Mouse (Mus musculus) embryonic stem cell, embryonic (primary cell): ENCODE results near the gene Hrc.

ENCODE experiments used
- CTCF ChIA-PET, 4 experiments: fragments of 300-600 bp in 2 of 4; fragments of 350-600 bp in 2 of 4; sonication (Branson Sonifier 250); formaldehyde crosslinking; loops; one replicate each; lab custom pipeline; 2022; ENCODE audit warnings: inconsistent platforms in 2 of 4; lab: Charles Lee
- POLR2A ChIA-PET, 4 experiments: fragments of 300-600 bp in 2 of 4; fragments of 350-600 bp in 2 of 4; sonication (Branson Sonifier 250); formaldehyde crosslinking; loops; one replicate each; lab custom pipeline; 2022; ENCODE audit warnings: antibody characterized with exemption in 4 of 4, inconsistent platforms in 1 of 4; lab: Charles Lee

Hrc gene

GRCm38 (mm10) chr7:45340669-45341068, 5.6 kb downstream of the Hrc start:
- ChIA-PET POLR2A (interaction anchor here in 3 of 4 experiments (0.6 to 7.7 kb wide), 55 partner anchors 8 to 556 kb away, joined by 3 to 118 read pairs (median 4); partner anchors contain the start of genes Ppfia3 (in 3 of the 3), Ftl1 (in 2 of the 3), Snrnp70 (in 2 of the 3) and Trpm4 (in 2 of the 3)), CTCF (interaction anchor here (0.6 to 6.9 kb wide), 80 partner anchors 8 to 380 kb away, joined by 3 to 200 read pairs (median 4); partner anchors contain the start of genes Gys1 (in 3 of the 4), Ppfia3 (in 3 of the 4), Kcna7 (in 2 of the 4) and Lin7b (in 2 of the 4))

- ChIA-PET POLR2A (interaction anchor here in 3 of 4 experiments (0.6 to 7.7 kb wide), 50 partner anchors 8 to 555 kb away, joined by 3 to 118 read pairs (median 5); partner anchors contain the start of genes Ppfia3 (in 3 of the 3), Ftl1 (in 2 of the 3), Snrnp70 (in 2 of the 3) and Trpm4 (in 2 of the 3)), CTCF (interaction anchor here (0.5 to 6.9 kb wide), 82 partner anchors 8 to 380 kb away, joined by 3 to 200 read pairs (median 4); partner anchors contain the start of genes Ppfia3 (in 3 of the 4), Gys1 (in 2 of the 4), Kcna7 (in 2 of the 4) and Lin7b (in 2 of the 4))
Measured at GRCm38 (mm10) chr7:45341303-45341702, 6.2 kb downstream of the Hrc start.

- CTCF ChIA-PET, result interaction anchor here (0.8 to 6.9 kb wide), 31 partner anchors 8 to 358 kb away, joined by 3 to 200 read pairs (median 6); partner anchors contain the start of genes Aldh16a1 (in 1 of the 4), Car11 (in 1 of the 4), Gys1 (in 1 of the 4) and Kcna7 (in 1 of the 4)
- POLR2A ChIA-PET, result interaction anchor here in 3 of 4 experiments (0.5 to 7.7 kb wide), 47 partner anchors 7 to 379 kb away, joined by 3 to 118 read pairs (median 6); partner anchors contain the start of genes Ppfia3 (in 3 of the 3), Trpm4 (in 3 of the 3), Ftl1 (in 2 of the 3) and Snrnp70 (in 2 of the 3)
Measured at GRCm38 (mm10) chr7:45342081-45342480, 7.0 kb downstream of the Hrc start.

- ChIA-PET CTCF (interaction anchor here (0.6 to 6.9 kb wide), 28 partner anchors 8 to 339 kb away, joined by 3 to 200 read pairs (median 4); partner anchors contain the start of genes Kcna7 (in 3 of the 4), Gys1 (in 1 of the 4), Lin7b (in 1 of the 4) and Nucb1 (in 1 of the 4)), POLR2A (interaction anchor here (0.5 to 7.7 kb wide), 34 partner anchors 9 to 701 kb away, joined by 3 to 118 read pairs (median 8); partner anchors contain the start of genes Ppfia3 (in 3 of the 4), Snrnp70 (in 3 of the 4), Trpm4 (in 2 of the 4) and Ftl1 (in 1 of the 4))
Measured at GRCm38 (mm10) chr7:45343543-45343942, 8.5 kb downstream of the Hrc start.

GRCm38 (mm10) chr7:45346905-45347304, 11.8 kb downstream of the Hrc start:
- POLR2A ChIA-PET, result interaction anchor here in 2 of 4 experiments (0.6 to 51.5 kb wide), 8 partner anchors 9 to 476 kb away, joined by 3 to 1478 read pairs (median 3); partner anchors contain the start of genes Kcna7 (in 1 of the 2), Ppfia3 (in 1 of the 2) and Snrnp70 (in 1 of the 2)
- CTCF ChIA-PET, result interaction anchor here in 1 of 4 experiments (1.0 to 1.1 kb wide), 2 partner anchors 42 to 47 kb away, joined by 3 read pairs; no protein-coding TSS in a partner anchor

- POLR2A ChIA-PET, result interaction anchor here in 3 of 4 experiments (0.8 to 51.5 kb wide), 17 partner anchors 9 to 113 kb away, joined by 3 to 1478 read pairs (median 4); partner anchors contain the start of genes Ppfia3 (in 2 of the 3), Snrnp70 (in 2 of the 3), Gys1 (in 1 of the 3) and Kcna7 (in 1 of the 3)
- CTCF ChIA-PET, result interaction anchor here in 3 of 4 experiments (0.6 to 13.0 kb wide), 14 partner anchors 8 to 217 kb away, joined by 3 to 200 read pairs (median 4); partner anchors contain the start of genes Flt3l (in 1 of the 3), Gm45713 (in 1 of the 3), Kcna7 (in 1 of the 3) and Ppfia3 (in 1 of the 3)
Measured at GRCm38 (mm10) chr7:45353041-45353440, 18.0 kb downstream of the Hrc start.

- ChIA-PET POLR2A (interaction anchor here in 3 of 4 experiments (0.6 to 51.5 kb wide), 20 partner anchors 9 to 283 kb away, joined by 3 to 1478 read pairs (median 6); partner anchors contain the start of genes Ppfia3 (in 3 of the 3), Kcna7 (in 2 of the 3), Snrnp70 (in 2 of the 3) and Ntf5 (in 1 of the 3)), CTCF (interaction anchor here in 3 of 4 experiments (0.5 to 13.0 kb wide), 8 partner anchors 11 to 186 kb away, joined by 3 to 200 read pairs (median 5); partner anchors contain the start of gene Ppfia3 (in 1 of the 3))
Measured at GRCm38 (mm10) chr7:45355318-45356020, 20.4 kb downstream of the Hrc start.

- ChIA-PET POLR2A (interaction anchor here in 3 of 4 experiments (0.9 to 51.5 kb wide), 18 partner anchors 9 to 231 kb away, joined by 3 to 1478 read pairs (median 8); partner anchors contain the start of genes Ppfia3 (in 3 of the 3), Kcna7 (in 2 of the 3), Snrnp70 (in 2 of the 3) and Rps11 (in 1 of the 3)), CTCF (interaction anchor here (0.6 to 13.0 kb wide), 8 partner anchors 10 to 125 kb away, joined by 3 to 200 read pairs (median 6); partner anchors contain the start of gene Ppfia3 (in 1 of the 4))
Measured at GRCm38 (mm10) chr7:45356087-45356486, 21.0 kb downstream of the Hrc start.

- POLR2A ChIA-PET, result interaction anchor here in 3 of 4 experiments (0.5 to 51.5 kb wide), 30 partner anchors 9 to 434 kb away, joined by 3 to 1478 read pairs (median 4); partner anchors contain the start of genes Aldh16a1 (in 2 of the 3), Ftl1 (in 2 of the 3), Snrnp70 (in 2 of the 3) and Gys1 (in 1 of the 3)
- CTCF ChIA-PET, result interaction anchor here in 3 of 4 experiments (0.6 to 13.0 kb wide), 11 partner anchors 17 to 324 kb away, joined by 3 to 200 read pairs (median 5); partner anchors contain the start of gene Kcna7 (in 1 of the 3)
Measured at GRCm38 (mm10) chr7:45359081-45359480, 24.0 kb downstream of the Hrc start.

- CTCF ChIA-PET, result interaction anchor here (0.6 to 13.0 kb wide), 27 partner anchors 8 to 1205 kb away, joined by 3 to 200 read pairs (median 5); partner anchors contain the start of genes Gys1 (in 1 of the 4), Kcna7 (in 1 of the 4), Ntf5 (in 1 of the 4) and Ruvbl2 (in 1 of the 4)
- POLR2A ChIA-PET, result interaction anchor here (0.5 to 51.5 kb wide), 86 partner anchors 8 to 545 kb away, joined by 3 to 1478 read pairs (median 5); partner anchors contain the start of genes Gys1 (in 3 of the 4), Snrnp70 (in 3 of the 4), Ftl1 (in 2 of the 4) and Kcna7 (in 2 of the 4)
Measured at GRCm38 (mm10) chr7:45360404-45361125, 25.5 kb downstream of the Hrc start.

- ChIA-PET CTCF (interaction anchor here (0.6 to 13.0 kb wide), 33 partner anchors 8 to 1205 kb away, joined by 3 to 200 read pairs (median 5); partner anchors contain the start of genes Kcna7 (in 2 of the 4), Aldh16a1 (in 1 of the 4), Gys1 (in 1 of the 4) and Ntf5 (in 1 of the 4)), POLR2A (interaction anchor here (0.5 to 51.5 kb wide), 94 partner anchors 8 to 546 kb away, joined by 3 to 1478 read pairs (median 4); partner anchors contain the start of genes Ftl1 (in 3 of the 4), Gys1 (in 3 of the 4), Snrnp70 (in 3 of the 4) and Kcna7 (in 2 of the 4))
Measured at GRCm38 (mm10) chr7:45361243-45361804, 26.2 kb downstream of the Hrc start.

- ChIA-PET CTCF (interaction anchor here in 3 of 4 experiments (0.5 to 13.0 kb wide), 7 partner anchors 12 to 381 kb away, joined by 3 to 200 read pairs (median 4); partner anchors contain the start of gene Kcna7 (in 1 of the 3)), POLR2A (interaction anchor here in 3 of 4 experiments (0.6 to 51.5 kb wide), 23 partner anchors 10 to 335 kb away, joined by 3 to 1478 read pairs (median 6); partner anchors contain the start of genes Snrnp70 (in 2 of the 3), Aldh16a1 (in 1 of the 3), Ftl1 (in 1 of the 3) and Gys1 (in 1 of the 3))
Measured at GRCm38 (mm10) chr7:45362801-45363200, 27.7 kb downstream of the Hrc start.

GRCm38 (mm10) chr7:45363983-45364382, 28.9 kb downstream of the Hrc start:
- POLR2A ChIA-PET, result interaction anchor here in 2 of 4 experiments (0.7 to 51.5 kb wide), 6 partner anchors 9 to 66 kb away, joined by 3 to 1478 read pairs (median 41); partner anchors contain the start of genes Kcna7 (in 1 of the 2) and Snrnp70 (in 1 of the 2)
- CTCF ChIA-PET, result interaction anchor here in 1 of 4 experiments (0.7 kb wide), 1 partner anchor 679 kb away, joined by 7 read pairs; no protein-coding TSS in a partner anchor
